Mouse (Mus musculus) hindbrain, embryonic 11.5 days (tissue): ENCODE measurements around the gene Foxb1. TPM values are rescaled to one million over a fixed set of nuclear protein-coding genes. Genes with fewer than 3 reads are reported as not detected.

Experiments used
- ATAC-seq: fragments of 200-750 bp; cut with Nextera tagmentation; 2 replicates; pipeline ENCODE4 v1.8.0; 2017; ENCODE audit warnings: mild to moderate bottlenecking, moderate TSS enrichment, moderate library complexity; ENCODE audit not compliant: low FRiP score
- DNase-seq: peaks from one replicate; pipeline ENCODE4 v3.0.0-alpha.2; 2015; ENCODE audit warnings: low spot score
- H3K27ac ChIP-seq: fragments of 300-500 bp; sonication (generic); 2 replicates; pipeline ENCODE4 v1.5.1; 2014; ENCODE audit warnings: mild to moderate bottlenecking, low read depth, low read length
- H3K27me3 ChIP-seq: fragments of 300-500 bp; sonication (generic); 2 replicates; pipeline ENCODE4 v1.6.1; 2014; ENCODE audit warnings: mild to moderate bottlenecking, low read length, moderate library complexity, mixed read lengths; ENCODE audit not compliant: control insufficient read depth, insufficient read depth
- H3K36me3 ChIP-seq: fragments of 300-500 bp; sonication (generic); 2 replicates; pipeline ENCODE4 v1.6.1; 2014; ENCODE audit warnings: mild to moderate bottlenecking, low read length, moderate library complexity, mixed read lengths; ENCODE audit not compliant: control insufficient read depth, insufficient read depth
- H3K4me1 ChIP-seq: fragments of 300-500 bp; sonication (generic); replicated peaks from 2 replicates; pipeline ENCODE4 v1.6.1; 2014; ENCODE audit warnings: low read length, mixed read lengths; ENCODE audit not compliant: control insufficient read depth, insufficient read depth
- H3K4me2 ChIP-seq: fragments of 300-500 bp; sonication (generic); replicated peaks from 2 replicates; pipeline ENCODE4 v1.6.1; 2014; ENCODE audit warnings: mild to moderate bottlenecking, low read depth, low read length
- H3K4me3 ChIP-seq: fragments of 300-500 bp; sonication (generic); 2 replicates; pipeline ENCODE4 v1.5.1; 2014; ENCODE audit warnings: low read depth, low read length
- H3K9ac ChIP-seq: fragments of 300-500 bp; sonication (generic); 2 replicates; pipeline ENCODE4 v1.6.1; 2014; ENCODE audit warnings: low read depth, low read length
- H3K9me3 ChIP-seq: fragments of 300-500 bp; sonication (generic); 2 replicates; pipeline ENCODE4 v1.6.1; 2016; ENCODE audit warnings: low read length; ENCODE audit not compliant: control insufficient read depth
- WGBS: fragments of 180-500 bp; shearing (Covaris S2); extraction: QIAGEN DNeasy Blood & Tissue Kit; methylation state at CpG from one replicate; pipeline ENCODE4 v1.1.7; 2014; 5-methylcytosine and 5-hydroxymethylcytosine counted together
- polyA plus RNA-seq: library from polyadenylated mRNA; unstranded; fragments of >200 nt; fragmentation: Nextera tagmentation; extraction: Ambion mirVana; gene quantifications from 2 replicates; pipeline ENCODE4 v1.2.1, GENCODE M21; 2014

Gene Foxb1
- polyA plus RNA-seq, 1 experiment from 2014 or later, result 3.1 TPM

GRCm38 (mm10) chr9:69747971-69748370 is 12.8 kb downstream of the Foxb1 start:
- DNase-seq, result no peak
- ATAC-seq, result no peak
- 89% methylated on average over 1 of the region's 1 CpGs for WGBS

DNA sequence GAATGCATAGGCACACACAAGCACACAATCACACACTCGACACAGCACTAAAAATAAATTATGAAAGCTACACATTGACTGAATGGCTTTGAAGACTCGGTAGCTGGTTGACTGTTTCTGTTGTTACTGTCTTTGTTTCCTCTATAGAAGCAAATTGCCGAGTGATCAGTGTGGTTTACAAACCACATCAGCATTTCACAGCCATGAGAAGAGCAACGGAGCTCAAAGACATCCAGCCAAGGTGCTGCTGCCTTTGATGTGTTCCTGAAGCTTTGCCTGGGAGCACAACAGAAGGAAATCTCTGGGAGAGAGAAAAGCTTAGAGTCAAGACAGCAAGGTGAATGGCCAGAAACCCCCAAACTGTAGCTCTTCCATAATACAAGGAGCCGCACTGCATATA is 32.0 kb downstream of the Foxb1 start:
- DNase-seq (no peak), ATAC-seq (no peak)
- Histone ChIP-seq H3K4me1 (no peaks in the 10 kb centered on the region), H3K9ac (no peak overlapping the region), H3K27ac (no peak overlapping the region), H3K27me3 (no peaks in the 10 kb centered on the region), H3K36me3 (no peaks in the 10 kb centered on the region), H3K9me3 (no peaks in the 10 kb centered on the region), H3K4me2 (no peak overlapping the region), H3K4me3 (no peak overlapping the region)
- 61% methylated on average over 5 of the region's 5 CpGs for WGBS

More at GRCm38 (mm10) chr9:69747971-69748370, 12.8 kb downstream of the Foxb1 start:
- H3K9ac ChIP-seq, result no peak overlapping the region
- no peak overlapping the region for H3K4me3 ChIP-seq
- no peak overlapping the region for H3K4me2 ChIP-seq
- no peaks in the 10 kb centered on the region for H3K27me3 ChIP-seq
- H3K36me3 ChIP-seq, result no peaks in the 10 kb centered on the region
- H3K27ac ChIP-seq, result no peak overlapping the region
- H3K9me3 ChIP-seq, result no peaks in the 10 kb centered on the region
- no peaks in the 10 kb centered on the region for H3K4me1 ChIP-seq

GRCm38 (mm10) chr9:69718431-69718830 is 42.3 kb downstream of the Foxb1 start:
- Histone ChIP-seq H3K9me3 (no peaks in the 10 kb centered on the region), H3K36me3 (no peaks in the 10 kb centered on the region), H3K4me1 (peaks cover 9% of the 10 kb centered on the region), H3K9ac (no peak overlapping the region), H3K4me3 (no peak overlapping the region), H3K4me2 (no peak overlapping the region), H3K27ac (no peak overlapping the region), H3K27me3 (no peaks in the 10 kb centered on the region)
- no peak for ATAC-seq
- WGBS, result 45% methylated on average over 9 of the region's 9 CpGs
- DNase-seq, result no peak

GRCm38 (mm10) chr9:69716364-69716763 is 44.4 kb downstream of the Foxb1 start:
- Histone ChIP-seq H3K36me3 (no peaks in the 10 kb centered on the region), H3K9me3 (no peaks in the 10 kb centered on the region), H3K4me3 (no peak overlapping the region), H3K4me1 (peaks cover 9% of the 10 kb centered on the region), H3K9ac (no peak overlapping the region), H3K27ac (no peak overlapping the region), H3K4me2 (no peak overlapping the region), H3K27me3 (no peaks in the 10 kb centered on the region)
- WGBS, result 16% methylated on average over 4 of the region's 4 CpGs
- DNase-seq, result peak; percentile 7
- ATAC-seq, result no peak

- Histone ChIP-seq H3K9me3 (no peaks in the 10 kb centered on the region), H3K4me1 (peaks cover 9% of the 10 kb centered on the region), H3K36me3 (no peaks in the 10 kb centered on the region), H3K4me2 (no peak overlapping the region), H3K9ac (no peak overlapping the region), H3K27me3 (no peaks in the 10 kb centered on the region), H3K4me3 (no peak overlapping the region), H3K27ac (peak overlapping the region; percentile 71; the same call in 1 of the 2 replicates)
- 7% methylated on average over 12 of the region's 12 CpGs for WGBS
- DNase-seq (peak; percentile 27), ATAC-seq (no peak)
Measured at GRCm38 (mm10) chr9:69715445-69715844, 45.3 kb downstream of the Foxb1 start.

- 26% methylated on average over 7 of the region's 7 CpGs for WGBS
- Histone ChIP-seq H3K4me3 (no peak overlapping the region), H3K36me3 (no peaks in the 10 kb centered on the region), H3K4me1 (peaks cover 9% of the 10 kb centered on the region), H3K9me3 (no peaks in the 10 kb centered on the region), H3K9ac (no peak overlapping the region), H3K27ac (peak overlapping the region; percentile 71), H3K4me2 (peak overlapping the region; percentile 30), H3K27me3 (no peaks in the 10 kb centered on the region)
- ATAC-seq, result peak; percentile 71
- peak; percentile 60 for DNase-seq
Measured at GRCm38 (mm10) chr9:69714346-69714745, 46.4 kb downstream of the Foxb1 start.

- Histone ChIP-seq H3K36me3 (no peaks in the 10 kb centered on the region), H3K4me2 (peak overlapping the region; percentile 30), H3K9ac (no peak overlapping the region), H3K27ac (peak overlapping the region; percentile 71), H3K27me3 (no peaks in the 10 kb centered on the region), H3K4me1 (peaks cover 9% of the 10 kb centered on the region), H3K4me3 (no peak overlapping the region; the same call in 1 of the 2 replicates), H3K9me3 (no peaks in the 10 kb centered on the region)
- WGBS, result 14% methylated on average over 18 of the region's 18 CpGs
- peak; percentile 91 for ATAC-seq
- DNase-seq, result peak; percentile 78
Measured at GRCm38 (mm10) chr9:69713577-69714327, 47.0 kb downstream of the Foxb1 start.

GRCm38 (mm10) chr9:69712714-69713525 is 47.8 kb downstream of the Foxb1 start:
- 20% methylated on average over 12 of the region's 12 CpGs for WGBS
- peaks cover 9% of the 10 kb centered on the region for H3K4me1 ChIP-seq
- peak overlapping the region; percentile 71 for H3K27ac ChIP-seq
- H3K27me3 ChIP-seq, result no peaks in the 10 kb centered on the region
- H3K9me3 ChIP-seq, result no peaks in the 10 kb centered on the region
- H3K4me2 ChIP-seq, result no peak overlapping the region
- no peaks in the 10 kb centered on the region for H3K36me3 ChIP-seq
- H3K4me3 ChIP-seq, result no peak overlapping the region
- no peak overlapping the region for H3K9ac ChIP-seq
- DNase-seq (peak; percentile 54), ATAC-seq (0 out of 2 replicates have a peak, but pooled peaks have one; percentile 19)
